Mouse (Mus musculus) liver, postnatal 0 days (tissue): ENCODE measurements around the gene Cwh43.

Source experiments
- CTCF ChIP-seq: sonication (generic); IDR thresholded peaks from 2 replicates; pipeline ENCODE4 v1.5.1; 2016; ENCODE audit warnings: antibody characterized with exemption, low read depth
- EP300 ChIP-seq: IDR thresholded peaks from 2 replicates; pipeline ENCODE4 v1.6.1; 2016; ENCODE audit warnings: antibody characterized with exemption, low read depth, mild to moderate bottlenecking

DNA sequence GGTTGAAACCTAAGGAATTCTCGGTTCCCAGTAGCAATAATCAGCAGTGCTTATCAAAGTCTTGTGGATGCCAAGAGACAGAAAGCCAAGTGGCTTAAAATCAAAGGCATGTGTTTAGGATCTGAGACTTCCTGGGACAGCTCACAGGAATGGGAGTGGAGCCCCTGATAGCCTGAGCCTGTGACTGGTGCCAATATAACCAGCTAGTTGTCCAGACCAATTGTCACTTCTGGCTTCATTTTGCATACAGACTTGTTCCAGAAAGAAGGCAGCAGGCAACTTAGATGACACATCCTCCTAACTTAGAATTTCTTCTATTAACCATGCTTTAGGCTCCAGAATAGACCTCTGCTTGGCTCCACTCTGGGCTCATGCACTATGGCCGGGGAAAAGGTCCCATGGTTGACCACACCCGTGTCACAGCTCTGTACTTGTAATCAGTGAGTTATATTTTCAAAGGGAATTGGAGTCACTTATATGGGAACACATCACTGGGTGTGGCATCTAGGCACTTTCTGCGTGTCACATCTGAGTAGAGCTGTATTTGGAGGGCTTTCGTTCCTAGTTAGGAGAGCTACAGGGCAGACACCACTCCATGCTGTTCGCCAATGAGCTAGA lies 46.6 kb upstream of the Cwh43 start:
- TF ChIP-seq CTCF (no peak), EP300 (no peak)
